Mouse (Mus musculus): Measurements from ENCODE around the gene Slc37a1. TPM values are rescaled to one million over a fixed set of nuclear protein-coding genes. Genes with fewer than 3 reads are reported as not detected.

Gene Slc37a1
- total and polyA plus RNA-seq, 2 experiments = 1.4 to 4.7 TPM

- no peaks in the 10 kb centered on the region for H3K27me3 ChIP-seq (ENCODE audit: control insufficient read depth, insufficient read depth, low read length)
- 56% methylated on average over 8 of the region's 8 CpGs for WGBS
- H3K36me3 ChIP-seq (ENCODE audit: control insufficient read depth, insufficient read depth, low read length) = no peaks in the 10 kb centered on the region
- DNase-seq (ENCODE audit: extremely low read depth, low read depth, low spot score) = no peak
- no peak overlapping the region for H3K4me3 ChIP-seq (ENCODE audit: insufficient read depth, low read depth, low read length)
- H3K4me1 ChIP-seq (ENCODE audit: control insufficient read depth, insufficient read depth, low read length) = peaks cover 27% of the 10 kb centered on the region
- peaks cover 22% of the 10 kb centered on the region for H3K79me2 ChIP-seq (ENCODE audit: control insufficient read depth, insufficient read depth, low read length)
- TF ChIP-seq CTCF (IDR thresholded peaks at IDR 0.05; ENCODE audit: low read depth, low read length) = no peak
- TF ChIP-seq POLR2A (IDR thresholded peaks at IDR 0.05; ENCODE audit: extremely low read depth, insufficient read depth, low read length) = no peak
- no peak overlapping the region for H3K9ac ChIP-seq (ENCODE audit: low read depth, low read length)
- no peak overlapping the region for H3K27ac ChIP-seq (replicated peaks; ENCODE audit: insufficient read depth, low read depth, low read length)
These were observed 98.5 kb downstream of the Slc37a1 start for GRCm38 (mm10) chr17:31384968-31385627.

GRCm38 (mm10) chr17:31385671-31386665, 99.4 kb downstream of the Slc37a1 start, which contains the start of gene Pde9a:
Gene Pde9a, plus strand, starts transcription at chr17:31386210.
- no peaks in the 10 kb centered on the region for H3K36me3 ChIP-seq (ENCODE audit: control insufficient read depth, insufficient read depth, low read length)
- 5% methylated on average over 52 of the region's 56 CpGs for WGBS
- H3K4me3 ChIP-seq (ENCODE audit: insufficient read depth, low read depth, low read length) = peak within 1 kb of the TSS; percentile 94
- H3K27me3 ChIP-seq (ENCODE audit: control insufficient read depth, insufficient read depth, low read length) = no peaks in the 10 kb centered on the region
- peak within 1 kb of the TSS; percentile 76 for H3K9ac ChIP-seq (ENCODE audit: low read depth, low read length)
- no peak for DNase-seq (ENCODE audit: extremely low read depth, low read depth, low spot score)
- TF ChIP-seq CTCF (IDR thresholded peaks at IDR 0.05; ENCODE audit: low read depth, low read length) = no peak
- 0 out of 2 replicates have a peak, but pooled peaks have one; percentile 47 for TF ChIP-seq POLR2A (IDR thresholded peaks at IDR 0.05; ENCODE audit: extremely low read depth, insufficient read depth, low read length)
- peak within 1 kb of the TSS; percentile 86 for H3K27ac ChIP-seq (replicated peaks; ENCODE audit: insufficient read depth, low read depth, low read length)
- peaks cover 33% of the 10 kb centered on the region for H3K4me1 ChIP-seq (ENCODE audit: control insufficient read depth, insufficient read depth, low read length)
- H3K79me2 ChIP-seq (ENCODE audit: control insufficient read depth, insufficient read depth, low read length) = peaks cover 22% of the 10 kb centered on the region

GRCm38 (mm10) chr17:31386766-31387275, 100.2 kb downstream of the Slc37a1 start:
- no peaks in the 10 kb centered on the region for H3K27me3 ChIP-seq (ENCODE audit: control insufficient read depth, insufficient read depth, low read length)
- peak overlapping the region; percentile 76 for H3K9ac ChIP-seq (ENCODE audit: low read depth, low read length)

GRCm38 (mm10) chr17:31389432-31390050, 102.9 kb downstream of the Slc37a1 start:
- H3K4me1 ChIP-seq (ENCODE audit: control insufficient read depth, insufficient read depth, low read length) = peaks cover 50% of the 10 kb centered on the region
- TF ChIP-seq POLR2A (IDR thresholded peaks at IDR 0.05; ENCODE audit: extremely low read depth, insufficient read depth, low read length) = no peak
- no peak for TF ChIP-seq CTCF (IDR thresholded peaks at IDR 0.05; ENCODE audit: low read depth, low read length)
- H3K9ac ChIP-seq (ENCODE audit: low read depth, low read length) = no peak overlapping the region
- no peaks in the 10 kb centered on the region for H3K36me3 ChIP-seq (ENCODE audit: control insufficient read depth, insufficient read depth, low read length)
- peaks cover 35% of the 10 kb centered on the region for H3K79me2 ChIP-seq (ENCODE audit: control insufficient read depth, insufficient read depth, low read length)
- no peak overlapping the region for H3K4me3 ChIP-seq (ENCODE audit: insufficient read depth, low read depth, low read length)
- no peaks in the 10 kb centered on the region for H3K27me3 ChIP-seq (ENCODE audit: control insufficient read depth, insufficient read depth, low read length)
- 88% methylated on average over 3 of the region's 3 CpGs for WGBS
- H3K27ac ChIP-seq (replicated peaks; ENCODE audit: insufficient read depth, low read depth, low read length) = peak overlapping the region; percentile 57
- peak; percentile 76 for DNase-seq (ENCODE audit: extremely low read depth, low read depth, low spot score)

More at GRCm38 (mm10) chr17:31386766-31387275, 100.2 kb downstream of the Slc37a1 start:
- Histone ChIP-seq H3K36me3 (ENCODE audit: control insufficient read depth, insufficient read depth, low read length) (no peaks in the 10 kb centered on the region), H3K27ac (replicated peaks; ENCODE audit: insufficient read depth, low read depth, low read length) (peak overlapping the region; percentile 86), H3K4me3 (ENCODE audit: insufficient read depth, low read depth, low read length) (peak overlapping the region; percentile 94), H3K79me2 (ENCODE audit: control insufficient read depth, insufficient read depth, low read length) (peaks cover 22% of the 10 kb centered on the region), H3K4me1 (ENCODE audit: control insufficient read depth, insufficient read depth, low read length) (peaks cover 35% of the 10 kb centered on the region)
- WGBS = 19% methylated on average over 7 of the region's 7 CpGs
- TF ChIP-seq CTCF (IDR thresholded peaks at IDR 0.05; ENCODE audit: low read depth, low read length) (no peak), POLR2A (IDR thresholded peaks at IDR 0.05; ENCODE audit: extremely low read depth, insufficient read depth, low read length) (no peak)
- no peak for DNase-seq (ENCODE audit: extremely low read depth, low read depth, low spot score)

- WGBS = 11% methylated on average over 3 of the region's 3 CpGs
- Histone ChIP-seq H3K9ac (ENCODE audit: low read depth, low read length) (0 out of 2 replicates have a peak overlapping the region, but pooled peaks have one; percentile 42), H3K27me3 (ENCODE audit: control insufficient read depth, insufficient read depth, low read length) (no peaks in the 10 kb centered on the region), H3K79me2 (ENCODE audit: control insufficient read depth, insufficient read depth, low read length) (peaks cover 39% of the 10 kb centered on the region), H3K27ac (replicated peaks; ENCODE audit: insufficient read depth, low read depth, low read length) (peak overlapping the region; percentile 88), H3K4me1 (ENCODE audit: control insufficient read depth, insufficient read depth, low read length) (peaks cover 48% of the 10 kb centered on the region), H3K36me3 (ENCODE audit: control insufficient read depth, insufficient read depth, low read length) (no peaks in the 10 kb centered on the region), H3K4me3 (ENCODE audit: insufficient read depth, low read depth, low read length) (no peak overlapping the region)
- TF ChIP-seq CTCF (IDR thresholded peaks at IDR 0.05; ENCODE audit: low read depth, low read length) (no peak), POLR2A (IDR thresholded peaks at IDR 0.05; ENCODE audit: extremely low read depth, insufficient read depth, low read length) (no peak)
- peak; percentile 92 for DNase-seq (ENCODE audit: extremely low read depth, low read depth, low spot score)
These were observed 104.9 kb downstream of the Slc37a1 start for GRCm38 (mm10) chr17:31391462-31391861.
